Mouse (Mus musculus) myocyte (in vitro differentiated cells): Measurements from ENCODE around the gene Hist1h2bl.

Experiments used
- CEBPB ChIP-seq: IDR thresholded peaks from 2 replicates; pipeline ENCODE4 v1.6.1; 2011; ENCODE audit warnings: mild to moderate bottlenecking, moderate library complexity; ENCODE audit not compliant: poor library complexity, insufficient read depth, severe bottlenecking
- E2F4 ChIP-seq: IDR thresholded peaks from one replicate; pipeline ENCODE4 v1.6.1; 2011; ENCODE audit warnings: mild to moderate bottlenecking, control low read depth, moderate library complexity; ENCODE audit not compliant: insufficient read depth
- MAX ChIP-seq: IDR thresholded peaks from one replicate; pipeline ENCODE4 v1.6.1; 2011; ENCODE audit warnings: low read depth, mild to moderate bottlenecking, control low read depth
- MYOD1 ChIP-seq, 3 experiments: IDR thresholded peaks; one replicate each; pipeline ENCODE4 v1.6.1; 2011; ENCODE audit warnings: control low read depth in 2 of 3, low read depth in 2 of 3, mild to moderate bottlenecking in 2 of 3, moderate library complexity in 1 of 3; ENCODE audit not compliant: insufficient read length in 2 of 3, control insufficient read depth in 1 of 3
- MYOG ChIP-seq, 3 experiments: IDR thresholded peaks; one replicate each; pipeline ENCODE4 v1.6.1; 2011; ENCODE audit warnings: control low read depth in 2 of 3, low read depth in 2 of 3, mild to moderate bottlenecking in 2 of 3; ENCODE audit not compliant: insufficient read length in 2 of 3, control insufficient read depth in 1 of 3, insufficient read depth in 1 of 3
- POLR2A ChIP-seq: IDR thresholded peaks from one replicate; pipeline ENCODE4 v1.6.1; 2011; ENCODE audit warnings: low read depth, mild to moderate bottlenecking, control low read depth, moderate library complexity; ENCODE audit not compliant: insufficient read length
- POLR2AphosphoS2 ChIP-seq: IDR thresholded peaks from one replicate; pipeline ENCODE4 v1.6.1; 2011; ENCODE audit warnings: low read depth, control low read depth; ENCODE audit not compliant: insufficient read length
- SRF ChIP-seq: IDR thresholded peaks from one replicate; pipeline ENCODE4 v1.6.1; 2011; ENCODE audit warnings: low read depth; ENCODE audit not compliant: control insufficient read depth, insufficient read length
- USF1 ChIP-seq: IDR thresholded peaks from one replicate; pipeline ENCODE4 v1.6.1; 2011; ENCODE audit warnings: low read depth, mild to moderate bottlenecking, control low read depth, moderate library complexity

- no peak for TF ChIP-seq POLR2A
- TF ChIP-seq POLR2AphosphoS2: no peak
- TF ChIP-seq MYOG (IDR thresholded peaks at IDR 0.05; ENCODE audit: control insufficient read depth in 1 of 3, insufficient read depth in 1 of 3, insufficient read length in 2 of 3, low read depth in 2 of 3): no peak
- no peak for TF ChIP-seq MYOD1 (IDR thresholded peaks at IDR 0.05; ENCODE audit: control insufficient read depth in 1 of 3, insufficient read length in 2 of 3, low read depth in 2 of 3)
- TF ChIP-seq CEBPB: no peak
- TF ChIP-seq USF1: no peak
- no peak for TF ChIP-seq E2F4
- TF ChIP-seq MAX: no peak
- no peak for TF ChIP-seq SRF
Observed at GRCm38 (mm10) chr13:21677305-21677704, 38.6 kb downstream of the Hist1h2bl start, which contains the start of gene Olfr1360.
